Mouse (Mus musculus): ENCODE data around the gene Sgcd.

GRCm38 (mm10) chr11:47211531-47211930 is 777.2 kb downstream of the Sgcd start:
- no peak for TF ChIP-seq CTCF (IDR thresholded peaks at IDR 0.05; ENCODE audit: borderline replicate concordance, extremely low read depth, insufficient read depth, insufficient read length)
- TF ChIP-seq POLR2A (IDR thresholded peaks at IDR 0.05; ENCODE audit: borderline replicate concordance, extremely low read depth, insufficient read depth, insufficient read length, poor library complexity, severe bottlenecking) = no peak
